Mouse (Mus musculus): ENCODE results near the gene Nfatc2. TPM values are rescaled to one million over a fixed set of nuclear protein-coding genes. Genes with fewer than 3 reads are reported as not detected.
A peak's percentile ranks its signal among the peaks of the same experiment; 100 is the strongest.

The Nfatc2 gene
- polyA plus RNA-seq, 1 experiment = 0.91 TPM

DNA sequence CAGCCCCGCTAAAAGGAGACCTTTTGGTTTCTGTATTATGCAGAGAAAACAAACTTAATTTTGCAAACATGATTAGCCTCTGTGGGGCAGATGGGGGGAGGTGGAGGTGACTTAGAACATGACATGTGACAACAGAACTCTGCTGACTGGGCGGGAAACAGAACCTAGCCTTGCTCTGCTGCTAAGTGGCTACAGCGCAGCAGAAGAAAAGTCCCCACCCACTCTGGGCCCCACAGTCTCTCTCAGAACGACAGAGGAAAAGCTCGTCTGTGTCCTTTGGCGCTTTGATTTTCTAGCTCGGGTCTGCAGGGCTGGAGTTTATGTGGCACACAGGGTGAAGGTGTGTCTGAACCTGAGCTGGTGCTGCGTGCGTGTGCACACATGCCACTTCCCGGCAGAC is 26.5 kb downstream of the Nfatc2 start:
- Histone ChIP-seq H3K27ac (replicated peaks; ENCODE audit: low read depth, low read length) (peak overlapping the region; percentile 8; the same call in 1 of the 2 replicates), H3K4me3 (ENCODE audit: insufficient read depth, low read depth, low read length) (no peak overlapping the region), H3K4me1 (ENCODE audit: control insufficient read depth, insufficient read depth, insufficient read length, low read length) (no peaks in the 10 kb centered on the region)

DNA sequence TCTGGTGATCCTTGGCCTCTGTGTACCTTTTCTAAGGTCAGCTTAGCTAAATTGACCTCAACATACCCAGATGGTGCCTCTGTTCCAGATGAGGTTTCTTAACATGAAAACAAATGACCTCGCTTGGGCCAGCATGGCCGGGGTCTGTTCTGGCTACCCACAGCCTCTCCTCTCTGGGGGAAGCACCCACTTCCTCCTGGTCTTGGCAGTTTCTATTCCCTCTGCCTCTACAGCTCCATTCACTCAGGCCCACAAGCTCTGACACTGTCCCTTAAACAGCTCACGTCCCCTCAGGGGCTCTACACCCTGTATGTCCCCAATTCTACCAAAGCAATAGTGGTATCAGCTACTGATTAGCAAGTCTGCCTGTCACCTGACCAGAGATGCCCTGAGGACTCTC is 27.6 kb downstream of the Nfatc2 start:
- Histone ChIP-seq H3K27ac (replicated peaks; ENCODE audit: low read depth, low read length) (no peak overlapping the region; the same call in 1 of the 2 replicates), H3K4me1 (ENCODE audit: control insufficient read depth, insufficient read depth, insufficient read length, low read length) (no peaks in the 10 kb centered on the region), H3K4me3 (ENCODE audit: insufficient read depth, low read depth, low read length) (no peak overlapping the region)

DNA sequence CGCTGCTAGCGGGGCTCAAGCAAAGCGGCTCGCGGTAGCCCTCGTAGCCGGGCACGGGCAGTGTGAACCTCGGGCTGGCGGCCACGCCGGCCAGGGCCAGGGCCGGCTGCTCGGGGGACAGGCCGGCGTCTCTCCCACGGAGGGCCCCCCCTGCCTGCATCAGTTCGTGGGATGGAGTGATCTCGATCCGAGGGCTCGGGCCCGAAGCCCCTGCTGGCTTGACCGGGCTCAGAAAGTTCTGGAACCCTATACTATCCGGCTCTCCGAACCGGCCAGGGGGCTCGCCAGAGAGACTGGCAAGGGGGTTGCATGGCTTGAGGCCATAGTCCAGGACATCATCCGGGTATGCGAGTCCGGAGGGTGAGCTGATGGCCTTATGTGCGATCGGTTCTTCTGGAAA is 30.2 kb downstream of the Nfatc2 start:
- H3K4me1 ChIP-seq (ENCODE audit: control insufficient read depth, insufficient read depth, insufficient read length, low read length) = no peaks in the 10 kb centered on the region
- H3K4me3 ChIP-seq (ENCODE audit: insufficient read depth, low read depth, low read length) = no peak overlapping the region
- no peak overlapping the region for H3K27ac ChIP-seq (replicated peaks; ENCODE audit: low read depth, low read length)

DNA sequence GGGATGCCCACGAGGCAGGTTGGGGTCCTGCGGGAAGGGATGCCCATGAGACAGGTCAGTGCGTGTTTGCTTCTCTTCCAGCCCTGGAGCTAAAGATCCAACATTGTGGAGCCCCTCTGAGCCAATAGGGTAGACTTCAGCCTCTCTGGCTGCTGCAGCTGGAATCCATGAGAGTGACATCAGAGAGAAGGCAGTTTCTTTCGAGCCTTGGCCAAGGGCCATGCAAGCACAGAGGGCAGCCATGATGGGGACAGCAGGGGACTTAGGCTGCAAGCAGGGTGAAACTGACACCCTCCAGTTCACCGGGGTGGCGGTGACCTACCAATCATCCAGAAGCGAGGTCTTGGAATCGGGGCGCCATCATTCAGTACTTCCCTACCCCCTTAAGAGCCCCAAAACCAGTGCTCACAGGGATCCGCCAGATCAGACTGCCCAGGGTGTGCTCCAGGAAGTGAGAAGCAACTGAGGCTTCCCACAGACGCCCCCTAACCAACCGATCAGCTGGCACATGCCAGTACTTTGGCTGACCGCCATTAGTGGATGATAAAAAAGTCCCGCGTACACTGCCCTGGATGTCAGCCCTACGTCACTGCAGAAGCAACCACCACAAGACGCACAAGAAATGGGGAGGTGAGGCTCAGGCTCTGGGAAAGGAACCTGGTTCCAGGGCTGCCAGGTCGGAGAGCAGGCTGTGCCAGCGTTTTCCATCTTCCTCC is 35.8 kb downstream of the Nfatc2 start:
- H3K4me1 ChIP-seq (ENCODE audit: control insufficient read depth, insufficient read depth, insufficient read length, low read length) = 0 out of 2 replicates have a peak, but pooled peaks cover 2% of the 10 kb centered on the region
- no peak overlapping the region for H3K27ac ChIP-seq (replicated peaks; ENCODE audit: low read depth, low read length)
- H3K4me3 ChIP-seq (ENCODE audit: insufficient read depth, low read depth, low read length) = no peak overlapping the region

DNA sequence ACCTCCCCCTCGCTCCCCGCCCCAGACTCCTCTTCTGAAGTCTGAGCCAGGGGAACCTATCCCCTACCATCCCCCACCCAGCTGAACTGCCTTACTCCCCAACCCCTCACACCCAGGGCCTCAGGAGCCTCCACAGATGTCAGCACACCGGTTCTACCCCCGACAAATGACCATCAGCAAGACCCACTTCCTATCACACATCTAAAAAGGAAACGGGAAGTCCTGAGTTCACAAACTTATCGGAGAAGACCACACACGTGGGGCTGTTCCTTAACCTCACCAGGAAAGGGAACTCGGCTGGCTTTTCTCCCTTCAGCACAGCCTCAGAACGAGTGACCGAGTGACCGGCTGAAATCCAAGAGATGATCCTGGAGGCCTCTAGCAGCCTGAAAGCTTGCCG is 38.3 kb downstream of the Nfatc2 start:
- Histone ChIP-seq H3K4me3 (ENCODE audit: insufficient read depth, low read depth, low read length) (no peak overlapping the region), H3K4me1 (ENCODE audit: control insufficient read depth, insufficient read depth, insufficient read length, low read length) (0 out of 2 replicates have a peak, but pooled peaks cover 2% of the 10 kb centered on the region), H3K27ac (replicated peaks; ENCODE audit: low read depth, low read length) (no peak overlapping the region)

DNA sequence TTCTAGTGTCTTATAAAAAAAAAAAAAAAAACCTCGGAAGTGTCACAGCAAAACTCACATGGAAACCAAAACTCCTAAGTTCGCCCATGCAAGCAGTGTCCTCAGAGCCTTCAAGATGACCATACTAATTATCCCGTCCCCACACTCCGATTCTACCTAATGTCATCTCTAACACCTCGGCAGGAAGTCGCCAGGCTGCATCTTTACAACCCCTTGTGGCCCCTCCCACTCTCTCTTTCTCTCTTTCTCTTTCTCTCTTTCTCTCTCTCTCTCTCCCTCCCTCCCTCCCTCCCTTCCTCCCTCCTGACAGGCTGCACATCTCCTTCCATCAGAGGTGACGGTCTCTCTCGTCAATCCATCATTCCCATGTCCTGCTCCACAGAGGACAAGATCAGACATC is 44.4 kb downstream of the Nfatc2 start:
- H3K4me1 ChIP-seq (ENCODE audit: control insufficient read depth, insufficient read depth, insufficient read length, low read length) = peaks cover 8% of the 10 kb centered on the region
- H3K4me3 ChIP-seq (ENCODE audit: insufficient read depth, low read depth, low read length) = no peak overlapping the region

DNA sequence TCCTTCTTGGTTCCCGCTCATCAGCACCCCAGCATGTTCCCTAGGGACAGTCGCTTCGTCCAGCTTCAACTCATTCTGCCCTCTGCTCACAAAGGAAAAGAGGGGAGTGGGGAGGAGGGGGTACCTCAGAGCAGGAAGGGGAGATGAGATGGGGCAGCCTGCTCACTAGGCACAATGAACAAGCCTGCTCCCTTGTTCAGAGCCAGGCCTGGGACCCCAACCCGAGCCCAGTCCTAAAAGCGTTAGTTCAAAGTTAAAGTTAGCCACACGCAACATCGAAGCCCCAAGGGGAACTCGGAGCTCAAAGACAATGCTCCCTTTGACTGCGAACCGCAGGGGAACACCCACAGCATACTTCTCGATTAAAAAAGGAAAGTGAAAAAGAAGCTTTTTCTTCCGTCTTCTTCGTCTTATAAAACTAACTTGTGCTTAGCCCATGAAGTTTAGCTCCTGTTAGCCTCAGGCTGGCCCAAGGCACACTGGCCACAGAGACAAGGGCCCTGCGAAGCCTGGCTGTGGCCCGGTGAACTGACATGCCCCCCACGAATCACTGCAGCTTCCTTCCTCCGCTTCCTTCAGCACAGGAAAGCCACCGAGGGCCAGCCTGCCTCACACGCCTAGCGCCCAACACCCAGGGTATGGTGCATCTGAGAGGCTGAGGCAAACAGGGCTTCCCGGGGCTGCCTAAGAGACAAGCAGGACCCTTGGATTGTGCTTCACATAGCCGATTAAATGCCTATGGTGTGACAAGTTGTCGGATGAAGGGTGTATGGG is 45.4 kb downstream of the Nfatc2 start:
- peak overlapping the region; percentile 12; the same call in 1 of the 2 replicates for H3K27ac ChIP-seq (replicated peaks; ENCODE audit: low read depth, low read length)
- peaks cover 8% of the 10 kb centered on the region for H3K4me1 ChIP-seq (ENCODE audit: control insufficient read depth, insufficient read depth, insufficient read length, low read length)
- H3K4me3 ChIP-seq (ENCODE audit: insufficient read depth, low read depth, low read length) = peak overlapping the region; percentile 21; the same call in 1 of the 2 replicates

More for the DNA sequence above, 44.4 kb downstream of the Nfatc2 start:
- no peak overlapping the region for H3K27ac ChIP-seq (replicated peaks; ENCODE audit: low read depth, low read length)

DNA sequence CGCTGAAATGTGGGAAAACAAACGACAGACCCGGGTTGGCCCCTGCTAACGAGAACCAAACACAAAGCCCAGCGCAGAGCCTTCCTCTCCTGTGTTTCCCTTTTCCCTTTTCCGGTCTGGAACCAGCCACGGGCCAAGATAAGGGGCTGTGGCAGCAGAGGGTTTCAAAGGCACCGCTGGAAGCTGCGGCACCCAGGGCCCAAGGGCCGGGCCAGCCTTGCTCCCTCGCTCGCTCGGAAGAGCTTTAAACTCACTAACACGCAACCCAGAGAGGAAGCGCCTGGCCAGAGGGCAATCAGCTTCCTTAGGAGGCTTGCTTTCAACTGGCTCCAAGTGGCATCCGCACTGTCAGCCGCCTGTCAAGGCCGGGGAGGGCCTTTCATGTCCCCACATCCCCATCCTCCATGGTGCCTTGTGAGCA is 47.9 kb downstream of the Nfatc2 start:
- H3K27ac ChIP-seq (replicated peaks; ENCODE audit: low read depth, low read length) = no peak overlapping the region
- peaks cover 8% of the 10 kb centered on the region for H3K4me1 ChIP-seq (ENCODE audit: control insufficient read depth, insufficient read depth, insufficient read length, low read length)
- H3K4me3 ChIP-seq (ENCODE audit: insufficient read depth, low read depth, low read length) = no peak overlapping the region

DNA sequence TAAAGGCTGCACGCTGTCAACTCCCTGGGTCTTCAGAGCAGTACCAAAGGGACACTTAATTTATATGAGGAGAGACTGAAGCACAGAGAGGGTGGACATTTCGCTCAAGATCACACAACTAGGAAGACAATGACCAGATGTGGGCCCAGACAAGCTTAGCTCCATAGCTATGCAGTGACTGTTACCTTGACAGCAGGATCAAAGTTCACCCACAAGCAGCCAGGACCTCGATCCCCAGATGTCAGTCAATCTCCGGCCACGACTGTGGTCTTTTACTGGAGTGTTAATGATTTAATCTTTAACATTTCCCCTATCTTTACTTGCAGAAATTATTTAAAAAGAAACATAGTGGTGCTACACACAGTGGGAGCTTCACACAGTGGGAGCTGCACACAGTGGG is 49.1 kb downstream of the Nfatc2 start:
- Histone ChIP-seq H3K4me1 (ENCODE audit: control insufficient read depth, insufficient read depth, insufficient read length, low read length) (peaks cover 8% of the 10 kb centered on the region), H3K4me3 (ENCODE audit: insufficient read depth, low read depth, low read length) (no peak overlapping the region), H3K27ac (replicated peaks; ENCODE audit: low read depth, low read length) (no peak overlapping the region)

DNA sequence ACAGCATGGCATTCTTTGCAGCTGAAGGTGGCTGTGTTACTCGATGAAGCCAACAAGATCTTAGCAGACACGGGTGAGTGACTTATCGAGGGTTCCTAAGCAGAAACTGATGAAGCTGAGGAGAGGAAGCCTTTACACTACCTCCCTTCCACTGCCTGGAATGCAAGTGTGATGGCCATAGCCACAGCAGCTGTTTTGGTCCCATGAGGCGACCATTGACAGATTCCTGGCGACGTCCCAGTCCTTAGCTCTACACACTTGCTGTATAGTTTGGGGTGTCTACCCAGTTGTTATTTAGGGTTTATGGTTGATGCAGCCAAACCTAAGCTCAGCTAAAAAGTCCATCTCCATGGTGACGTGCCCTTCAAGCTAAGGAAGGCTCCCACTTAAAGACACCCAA is 50.2 kb downstream of the Nfatc2 start:
- Histone ChIP-seq H3K4me1 (ENCODE audit: control insufficient read depth, insufficient read depth, insufficient read length, low read length) (peaks cover 3% of the 10 kb centered on the region; the same call in 1 of the 2 replicates), H3K4me3 (ENCODE audit: insufficient read depth, low read depth, low read length) (no peak overlapping the region), H3K27ac (replicated peaks; ENCODE audit: low read depth, low read length) (no peak overlapping the region)

DNA sequence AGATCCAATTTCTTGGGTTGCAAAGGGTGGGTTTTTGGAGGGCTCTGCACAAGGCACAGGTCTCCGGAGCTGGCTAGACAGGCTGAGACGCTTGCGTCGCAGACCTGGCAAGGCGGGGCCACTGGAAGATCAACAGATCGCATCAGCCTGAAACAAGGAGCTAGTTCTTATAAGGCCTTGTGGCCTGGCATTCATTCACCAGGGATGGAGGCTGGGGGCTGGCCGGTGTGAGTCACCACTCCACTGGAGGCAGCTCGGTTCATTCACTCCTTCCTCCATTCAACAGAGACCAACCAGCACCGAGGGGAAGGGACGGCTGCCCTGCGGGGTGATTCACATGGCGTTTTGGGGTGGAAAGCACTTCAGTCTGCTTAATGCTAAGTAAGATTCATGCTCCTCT is 52.1 kb downstream of the Nfatc2 start:
- Histone ChIP-seq H3K4me1 (ENCODE audit: control insufficient read depth, insufficient read depth, insufficient read length, low read length) (peaks cover 3% of the 10 kb centered on the region; the same call in 1 of the 2 replicates), H3K27ac (replicated peaks; ENCODE audit: low read depth, low read length) (no peak overlapping the region)

DNA sequence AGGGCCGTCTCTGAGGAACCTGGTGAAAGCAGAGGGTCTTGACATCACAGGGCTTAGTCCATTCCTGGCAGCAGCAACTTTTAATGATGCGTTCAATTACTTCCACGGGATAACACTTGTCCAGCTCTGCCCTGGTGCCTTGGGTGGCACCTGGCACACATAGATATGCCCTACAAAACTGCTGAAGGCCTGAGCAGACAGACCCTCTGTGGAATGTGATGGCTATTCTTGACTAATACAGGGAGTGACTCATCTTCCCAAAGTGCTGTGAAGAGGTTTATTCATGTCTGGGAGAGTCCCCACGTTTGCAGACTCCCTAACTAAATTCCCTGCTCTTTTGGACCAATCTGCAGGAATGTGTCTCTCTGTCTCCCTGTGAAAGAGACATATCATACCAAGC is 53.4 kb downstream of the Nfatc2 start:
- H3K4me1 ChIP-seq (ENCODE audit: control insufficient read depth, insufficient read depth, insufficient read length, low read length) = peaks cover 3% of the 10 kb centered on the region; the same call in 1 of the 2 replicates
- H3K27ac ChIP-seq (replicated peaks; ENCODE audit: low read depth, low read length) = no peak overlapping the region

More for the DNA sequence above, 52.1 kb downstream of the Nfatc2 start:
- no peak overlapping the region for H3K4me3 ChIP-seq (ENCODE audit: insufficient read depth, low read depth, low read length)

DNA sequence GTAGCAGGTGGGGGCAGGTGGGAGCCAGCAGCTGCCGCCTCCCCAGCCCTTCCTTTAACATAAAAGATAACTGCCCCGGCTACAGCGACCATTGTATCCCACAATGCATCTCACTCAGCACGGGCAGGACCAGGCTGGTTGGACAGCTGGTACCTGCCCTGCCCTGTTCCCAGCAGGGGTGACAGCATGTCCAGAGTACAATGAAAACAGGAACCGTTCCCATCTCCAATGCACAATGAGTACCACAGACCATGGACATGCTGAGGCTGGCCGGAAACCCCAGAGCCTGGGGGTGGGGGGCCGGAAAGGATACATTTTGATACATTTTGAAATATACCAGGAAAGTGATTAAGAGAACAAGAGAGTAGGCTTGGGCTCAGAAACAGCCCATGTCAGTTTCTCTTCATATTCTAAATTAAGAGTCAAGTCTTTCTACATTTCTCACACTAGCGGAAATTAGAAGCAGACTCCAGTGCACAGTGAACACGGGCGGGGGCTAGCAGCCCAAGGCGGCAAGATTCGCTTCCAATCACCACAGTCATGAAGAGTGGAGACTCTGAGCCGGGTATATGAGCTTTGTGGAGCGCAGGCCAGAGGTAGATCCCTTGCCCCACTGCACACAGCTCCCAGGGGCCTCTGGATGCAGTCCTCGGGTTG is 55.4 kb downstream of the Nfatc2 start:
- H3K4me3 ChIP-seq (ENCODE audit: insufficient read depth, low read depth, low read length) = no peak overlapping the region
- peaks cover 3% of the 10 kb centered on the region; the same call in 1 of the 2 replicates for H3K4me1 ChIP-seq (ENCODE audit: control insufficient read depth, insufficient read depth, insufficient read length, low read length)
- H3K27ac ChIP-seq (replicated peaks; ENCODE audit: low read depth, low read length) = no peak overlapping the region

More for the DNA sequence above, 53.4 kb downstream of the Nfatc2 start:
- H3K4me3 ChIP-seq (ENCODE audit: insufficient read depth, low read depth, low read length) = no peak overlapping the region

DNA sequence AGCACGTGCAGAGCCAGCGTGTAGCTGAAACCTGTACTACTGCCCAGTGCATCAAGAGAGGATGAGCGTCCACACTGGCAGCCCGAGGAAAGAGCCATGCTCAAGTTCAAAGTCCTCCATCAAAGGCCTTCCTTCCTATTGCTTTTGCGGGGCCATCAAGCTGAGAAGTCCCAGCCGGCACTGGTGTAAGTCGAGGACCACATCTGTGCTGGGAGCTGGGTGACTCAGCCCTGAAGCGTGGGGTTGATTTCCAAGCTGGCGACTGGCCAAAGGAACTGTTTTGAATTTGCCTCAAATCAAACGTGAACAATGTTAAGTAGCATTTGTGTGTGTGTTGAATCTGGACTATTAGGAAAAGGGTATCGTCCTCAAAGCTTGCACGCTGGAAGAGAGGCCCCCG is 57.4 kb downstream of the Nfatc2 start:
- H3K4me1 ChIP-seq (ENCODE audit: control insufficient read depth, insufficient read depth, insufficient read length, low read length) = peaks cover 3% of the 10 kb centered on the region; the same call in 1 of the 2 replicates
- no peak overlapping the region for H3K27ac ChIP-seq (replicated peaks; ENCODE audit: low read depth, low read length)
- H3K4me3 ChIP-seq (ENCODE audit: insufficient read depth, low read depth, low read length) = no peak overlapping the region

DNA sequence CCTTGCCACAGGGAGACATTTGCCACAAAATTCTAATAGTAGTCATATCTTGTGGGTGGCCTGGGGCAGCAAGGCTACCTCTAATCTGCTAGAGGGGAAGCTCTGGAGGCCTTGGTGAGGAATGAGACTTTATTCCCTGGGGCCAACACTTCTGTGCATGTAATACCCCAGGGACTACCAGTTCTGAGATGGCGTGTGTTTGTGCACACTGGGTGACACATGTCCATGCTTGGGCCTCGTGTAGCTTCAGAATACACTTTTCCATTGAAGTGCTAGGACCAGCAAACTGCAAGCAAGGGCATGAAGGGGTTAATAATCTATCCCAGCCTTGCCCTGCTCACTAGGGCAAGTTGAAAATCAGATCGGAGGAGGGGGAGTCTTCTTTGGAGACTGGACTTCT is 58.4 kb downstream of the Nfatc2 start:
- H3K27ac ChIP-seq (replicated peaks; ENCODE audit: low read depth, low read length) = no peak overlapping the region
- H3K4me3 ChIP-seq (ENCODE audit: insufficient read depth, low read depth, low read length) = no peak overlapping the region
- peaks cover 3% of the 10 kb centered on the region; the same call in 1 of the 2 replicates for H3K4me1 ChIP-seq (ENCODE audit: control insufficient read depth, insufficient read depth, insufficient read length, low read length)

All from brown adipose tissue, adult 24 weeks (tissue).